Mouse (Mus musculus) liver, adult 2 months (tissue): Measurements from ENCODE around the gene Lmntd1.

Experiments used
- CTCF ChIP-seq: fragments of 200-500 bp; IDR thresholded peaks from 2 replicates; pipeline ENCODE4 v1.5.1; 2011; ENCODE audit warnings: low read depth, low read length, control low read depth
- POLR2A ChIP-seq: fragments of 200-500 bp; IDR thresholded peaks from 2 replicates; pipeline ENCODE4 v1.6.1; 2011; ENCODE audit warnings: low read length, control low read depth; ENCODE audit not compliant: insufficient read depth; ENCODE audit errors: extremely low read depth

DNA sequence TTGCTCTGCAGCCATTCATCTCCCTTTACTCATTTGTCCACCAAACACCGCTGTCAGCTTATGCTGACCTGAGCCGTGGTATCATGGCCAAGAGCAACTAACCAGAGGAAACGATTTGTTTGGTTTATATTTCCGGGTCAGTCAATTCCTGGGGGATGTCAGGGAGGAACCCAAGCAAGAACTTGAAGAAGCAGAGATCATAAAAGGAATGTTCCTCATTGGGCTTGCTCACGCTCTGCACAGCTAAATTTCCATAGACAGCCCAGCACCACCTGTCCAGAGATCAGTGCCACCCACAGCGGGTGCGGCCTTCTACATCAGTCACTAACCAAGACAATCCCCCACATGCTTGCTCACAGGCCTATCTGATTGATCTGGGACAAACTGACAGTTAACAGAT, at the start of gene Lmntd1:
- TF ChIP-seq POLR2A (no peak), CTCF (no peak)
